Mouse (Mus musculus) heart, embryonic 15.5 days (tissue): ENCODE measurements at regions not wholly inside any gene's neighbourhood (a gene's known extent, or its start where the extent isn't known, plus 50 kb on each side); places are given as distances from the start of the nearest gene placed in this dataset.
A peak's percentile ranks its signal among the peaks of the same experiment; 100 is the strongest.
"Not testable (repeated sequence)": the region's sequence is repeated elsewhere in the genome, so short reads cannot be mapped to it uniquely, and the experiment has no call there.

ENCODE experiments used
- ATAC-seq: fragments of 200-750 bp; cut with Nextera tagmentation; replicated peaks from 2 replicates; pipeline ENCODE4 v1.8.0; 2017; ENCODE audit warnings: low read depth, moderate TSS enrichment; ENCODE audit not compliant: insufficient number of reproducible peaks, insufficient read depth, low FRiP score
- H3K27ac ChIP-seq: fragments of 300-500 bp; sonication (generic); 2 replicates; pipeline ENCODE4 v1.5.1; 2015; ENCODE audit warnings: mild to moderate bottlenecking, inconsistent platforms
- H3K27me3 ChIP-seq: fragments of 300-500 bp; sonication (generic); 2 replicates; pipeline ENCODE4 v1.6.1; 2015; ENCODE audit warnings: inconsistent platforms
- H3K36me3 ChIP-seq: fragments of 300-500 bp; sonication (generic); 2 replicates; pipeline ENCODE4 v1.6.1; 2015; ENCODE audit warnings: mild to moderate bottlenecking, inconsistent platforms
- H3K4me1 ChIP-seq: fragments of 300-500 bp; sonication (generic); replicated peaks from 2 replicates; pipeline ENCODE4 v1.6.1; 2015; ENCODE audit warnings: inconsistent platforms
- H3K4me2 ChIP-seq: fragments of 300-500 bp; sonication (generic); 2 replicates; pipeline ENCODE4 v1.6.1; 2015; ENCODE audit warnings: inconsistent platforms, mild to moderate bottlenecking, moderate library complexity
- H3K4me3 ChIP-seq: fragments of 300-500 bp; sonication (generic); 2 replicates; pipeline ENCODE4 v1.5.1; 2015; ENCODE audit warnings: mild to moderate bottlenecking, inconsistent platforms
- H3K9ac ChIP-seq: fragments of 300-500 bp; sonication (generic); 2 replicates; pipeline ENCODE4 v1.6.1; 2015; ENCODE audit warnings: mild to moderate bottlenecking, inconsistent platforms
- H3K9me3 ChIP-seq: fragments of 300-500 bp; sonication (generic); replicated peaks from 2 replicates; pipeline ENCODE4 v1.6.1; 2016; ENCODE audit warnings: inconsistent platforms
- WGBS: fragments of 180-500 bp; shearing (Covaris S2); methylation state at CpG from one replicate; pipeline ENCODE4 v1.1.7; 2015; ENCODE audit warnings: mixed read lengths; 5-methylcytosine and 5-hydroxymethylcytosine counted together

DNA sequence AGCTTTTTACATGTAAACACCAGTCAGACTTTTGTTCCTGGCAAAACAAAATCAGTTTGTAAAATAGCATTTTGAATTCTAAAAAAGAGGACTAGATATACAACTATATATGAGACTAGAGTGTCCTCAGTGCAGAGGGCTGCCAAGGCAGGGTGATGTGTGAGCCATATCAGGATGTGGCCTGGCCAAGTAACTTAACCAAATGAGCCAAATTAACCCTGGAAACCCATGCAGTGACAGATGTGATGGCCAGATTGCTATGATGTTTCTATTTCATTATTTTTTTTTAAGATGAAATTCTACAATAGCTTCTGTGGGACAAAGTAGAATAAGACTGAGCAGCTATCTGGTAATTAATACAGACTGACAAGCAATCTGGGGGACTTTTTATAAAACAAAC lies 181.8 kb downstream of the Nova1 start:
- no peak overlapping the region for H3K9ac ChIP-seq
- no peak for ATAC-seq
- H3K27me3 ChIP-seq = no peaks in the 10 kb centered on the region
- H3K4me1 ChIP-seq = peaks cover 9% of the 10 kb centered on the region
- H3K4me3 ChIP-seq = no peak overlapping the region
- H3K9me3 ChIP-seq = no peaks in the 10 kb centered on the region
- H3K27ac ChIP-seq = no peak overlapping the region
- no peaks in the 10 kb centered on the region for H3K36me3 ChIP-seq
- no peak overlapping the region for H3K4me2 ChIP-seq

DNA sequence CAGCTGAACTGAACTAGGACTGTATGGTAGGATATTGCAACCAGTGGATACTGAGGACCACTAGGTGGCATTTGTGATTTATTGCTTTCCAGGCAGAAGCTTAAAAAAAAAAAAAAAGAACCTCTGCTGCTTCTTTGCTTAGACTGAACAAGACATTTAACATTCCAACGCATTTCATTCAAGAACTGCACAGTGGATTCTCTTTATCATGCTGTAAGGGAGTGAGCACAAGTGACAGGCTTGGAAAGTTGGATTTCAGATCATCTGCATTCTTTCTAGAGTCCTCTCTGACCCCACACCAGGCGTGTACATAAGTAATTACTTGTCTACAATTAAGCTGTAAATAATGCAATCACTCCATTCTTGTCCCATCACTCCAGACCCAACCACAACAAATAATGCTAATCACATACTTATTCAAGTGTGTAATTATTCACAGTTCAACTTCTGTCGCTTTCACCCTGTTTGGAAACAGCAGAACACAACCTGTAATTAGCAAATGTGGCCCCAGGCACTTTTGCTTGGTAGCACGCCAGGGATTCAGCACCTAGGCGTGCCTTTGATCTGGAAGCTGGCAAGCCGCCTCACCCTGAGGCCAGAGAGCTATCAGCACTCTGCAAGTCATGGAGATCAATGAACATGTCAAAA lies 183.5 kb downstream of the Nova1 start:
- Histone ChIP-seq H3K4me2 (peak overlapping the region; percentile 16), H3K27ac (no peak overlapping the region), H3K9ac (no peak overlapping the region), H3K36me3 (no peaks in the 10 kb centered on the region), H3K4me1 (peaks cover 9% of the 10 kb centered on the region), H3K4me3 (no peak overlapping the region), H3K9me3 (no peaks in the 10 kb centered on the region), H3K27me3 (no peaks in the 10 kb centered on the region)
- no peak for ATAC-seq
- 16% methylated on average over 6 of the region's 6 CpGs for WGBS

DNA sequence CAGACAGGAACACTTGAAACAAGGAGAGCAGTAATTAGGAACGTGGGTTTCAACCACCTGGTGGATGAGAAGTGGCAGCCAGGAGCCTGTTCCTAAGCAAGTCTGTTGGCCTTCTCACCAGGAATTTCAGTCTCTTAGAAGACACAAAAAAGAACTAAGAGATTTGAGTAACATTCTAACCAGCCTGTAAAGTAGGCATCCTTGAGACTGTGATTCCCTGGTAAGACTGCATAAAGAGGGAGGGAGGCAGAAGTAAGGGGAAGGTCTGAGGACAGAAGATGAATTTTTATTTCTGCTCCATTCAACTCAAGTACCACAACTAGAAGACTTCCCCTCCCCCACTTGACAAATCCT lies 184.0 kb downstream of the Nova1 start:
- no peak overlapping the region for H3K4me3 ChIP-seq
- no peaks in the 10 kb centered on the region for H3K9me3 ChIP-seq
- no peak for ATAC-seq
- H3K36me3 ChIP-seq = no peaks in the 10 kb centered on the region
- no peak overlapping the region for H3K4me2 ChIP-seq
- 18% methylated on average over 1 of the region's 1 CpGs for WGBS
- H3K9ac ChIP-seq = no peak overlapping the region
- H3K27me3 ChIP-seq = no peaks in the 10 kb centered on the region
- peaks cover 9% of the 10 kb centered on the region for H3K4me1 ChIP-seq
- no peak overlapping the region for H3K27ac ChIP-seq

DNA sequence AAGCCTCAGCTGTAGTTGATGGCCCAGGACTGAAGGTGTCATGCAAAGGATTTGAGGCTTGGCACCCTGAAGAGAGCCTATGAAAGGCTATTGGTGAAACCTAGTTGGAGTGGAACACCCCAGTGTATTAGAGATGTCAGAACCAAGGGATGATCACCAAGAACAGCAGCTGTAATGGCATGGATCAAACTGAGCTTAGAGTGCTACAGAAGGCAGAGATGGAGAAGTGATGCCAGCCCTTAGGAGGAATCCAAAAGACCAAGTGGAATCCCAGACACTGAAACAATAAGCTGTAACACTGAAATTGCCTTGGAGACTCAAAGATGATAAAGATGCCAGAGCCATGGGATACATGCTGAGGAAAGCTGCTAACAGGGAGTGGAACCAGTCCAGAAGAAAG lies 186.3 kb downstream of the Nova1 start:
- H3K4me2 ChIP-seq, ATAC-seq, H3K4me3 ChIP-seq, H3K4me1 ChIP-seq, H3K27me3 ChIP-seq, H3K27ac ChIP-seq, H3K36me3 ChIP-seq, H3K9ac ChIP-seq, H3K9me3 ChIP-seq: not testable (repeated sequence)

DNA sequence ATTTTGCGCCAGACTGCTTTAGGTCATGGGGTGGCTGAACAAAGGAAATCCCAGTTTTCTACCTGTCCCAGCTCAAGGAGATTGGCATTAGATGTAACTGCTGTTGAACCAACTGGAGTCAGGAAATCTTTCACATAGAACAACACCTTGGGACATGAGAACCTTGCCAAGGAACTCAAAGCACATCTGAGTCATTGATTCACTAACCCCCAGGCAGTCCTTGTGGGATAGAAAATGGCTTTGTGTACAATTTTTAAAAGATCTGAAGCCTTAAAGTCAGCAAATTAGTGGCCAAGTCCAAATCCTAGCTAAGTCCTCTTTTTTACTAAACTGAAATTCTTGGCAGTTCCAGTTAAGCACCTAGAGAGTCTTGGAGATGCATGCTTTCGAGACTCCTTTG lies 191.4 kb downstream of the Nova1 start:
- H3K27me3 ChIP-seq = no peaks in the 10 kb centered on the region
- H3K9ac ChIP-seq = no peak overlapping the region
- H3K9me3 ChIP-seq = no peaks in the 10 kb centered on the region
- no peaks in the 10 kb centered on the region for H3K36me3 ChIP-seq
- ATAC-seq = no peak
- H3K4me2 ChIP-seq = no peak overlapping the region
- H3K27ac ChIP-seq = no peak overlapping the region
- 78% methylated on average over 2 of the region's 2 CpGs for WGBS
- no peaks in the 10 kb centered on the region for H3K4me1 ChIP-seq
- no peak overlapping the region for H3K4me3 ChIP-seq

DNA sequence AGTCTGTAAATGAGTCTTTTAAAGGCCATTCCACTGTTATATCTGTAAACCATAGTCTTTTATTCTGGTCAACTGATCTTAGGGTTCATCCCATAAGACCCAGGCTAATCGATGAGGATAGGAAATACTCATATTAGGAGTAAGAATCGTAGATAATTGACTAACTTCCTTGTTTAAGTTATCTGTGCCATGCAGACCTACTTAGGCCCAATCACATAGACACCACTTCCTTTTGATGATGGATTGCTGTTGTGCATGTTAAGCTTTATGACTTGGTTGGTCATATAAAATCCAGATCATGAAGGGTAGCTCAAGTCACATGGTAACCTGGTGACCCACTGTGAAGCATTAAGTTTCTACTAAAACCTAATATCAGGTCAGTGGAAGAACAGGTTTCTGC lies 207.3 kb downstream of the Nova1 start:
- Histone ChIP-seq H3K4me3 (no peak overlapping the region), H3K27me3 (no peaks in the 10 kb centered on the region), H3K27ac (no peak overlapping the region), H3K4me1 (no peaks in the 10 kb centered on the region), H3K9me3 (no peaks in the 10 kb centered on the region), H3K4me2 (no peak overlapping the region), H3K36me3 (no peaks in the 10 kb centered on the region), H3K9ac (no peak overlapping the region)
- no peak for ATAC-seq
- WGBS = 70% methylated on average over 2 of the region's 2 CpGs

DNA sequence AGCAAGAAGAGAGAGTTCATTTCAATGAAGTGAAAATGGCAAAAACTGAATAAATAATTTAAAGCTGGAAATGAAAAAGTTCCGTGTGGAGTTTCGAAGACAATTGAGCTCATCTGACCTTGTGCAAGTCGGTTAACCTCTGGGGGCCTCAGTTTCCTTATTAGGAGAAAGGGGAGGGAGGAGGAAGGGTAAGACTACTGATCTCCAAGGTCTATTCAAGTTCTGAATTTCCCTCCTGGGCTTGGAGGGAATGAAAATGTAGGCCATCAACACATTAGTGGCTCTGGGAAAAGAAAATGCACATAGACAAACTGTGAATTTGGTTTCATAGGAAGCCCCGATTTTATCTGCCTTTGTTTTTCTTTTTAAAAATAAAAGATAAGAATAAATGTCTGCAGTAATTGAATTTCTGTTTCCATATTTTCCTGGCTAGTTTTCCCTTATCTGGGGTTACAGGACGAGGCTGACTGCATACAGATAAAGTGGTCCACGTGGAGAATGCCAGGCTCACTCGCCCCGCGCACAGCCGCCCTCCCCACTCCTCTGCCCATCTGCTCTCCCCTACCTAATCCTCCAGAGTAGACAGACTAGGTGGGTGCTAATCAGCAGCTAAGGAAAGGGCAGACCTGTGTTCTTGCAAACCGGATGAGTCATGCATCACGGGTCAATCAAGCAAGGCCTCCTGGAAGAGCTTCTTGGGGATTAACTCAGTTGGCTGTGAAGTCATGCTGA lies 209.0 kb downstream of the Nova1 start:
- no peaks in the 10 kb centered on the region for H3K9me3 ChIP-seq
- no peaks in the 10 kb centered on the region for H3K4me1 ChIP-seq
- no peak overlapping the region for H3K27ac ChIP-seq
- 34% methylated on average over 12 of the region's 12 CpGs for WGBS
- ATAC-seq = no peak
- no peak overlapping the region for H3K4me3 ChIP-seq
- no peak overlapping the region for H3K9ac ChIP-seq
- H3K4me2 ChIP-seq = no peak overlapping the region
- H3K27me3 ChIP-seq = no peaks in the 10 kb centered on the region
- no peaks in the 10 kb centered on the region for H3K36me3 ChIP-seq

DNA sequence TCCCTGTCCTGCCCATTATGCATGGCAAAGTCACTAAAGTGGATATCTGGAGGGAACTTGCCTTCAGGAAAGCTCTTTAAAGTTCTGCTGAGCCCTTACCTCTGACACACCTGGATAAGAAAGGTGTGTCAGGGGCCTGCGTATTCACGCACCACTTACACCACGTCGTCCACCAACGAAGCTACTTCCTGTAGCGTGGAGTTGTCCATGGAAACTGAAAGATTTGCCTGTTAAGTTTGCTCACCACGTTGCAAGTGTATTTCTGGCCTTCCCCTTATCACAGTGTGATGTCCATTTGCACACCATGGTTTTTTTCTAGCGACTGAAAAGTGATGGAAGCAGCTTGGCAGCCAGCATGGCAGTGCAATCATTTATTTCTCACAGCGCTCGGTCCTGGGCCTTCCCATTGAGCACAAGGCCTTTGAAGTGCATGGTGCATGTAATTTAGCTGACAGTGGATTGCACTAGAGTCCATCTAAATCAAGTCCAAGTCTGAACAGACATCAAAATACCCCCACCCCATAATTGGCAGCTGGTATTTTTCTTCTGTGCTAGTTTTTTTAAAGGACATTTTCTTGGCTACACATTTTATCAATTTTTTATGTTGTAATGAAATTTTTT lies 210.3 kb downstream of the Nova1 start:
- Histone ChIP-seq H3K4me2 (no peak overlapping the region), H3K36me3 (no peaks in the 10 kb centered on the region), H3K9me3 (no peaks in the 10 kb centered on the region), H3K4me3 (no peak overlapping the region), H3K27me3 (no peaks in the 10 kb centered on the region), H3K27ac (no peak overlapping the region), H3K4me1 (no peaks in the 10 kb centered on the region), H3K9ac (no peak overlapping the region)
- 78% methylated on average over 10 of the region's 10 CpGs for WGBS
- no peak for ATAC-seq

DNA sequence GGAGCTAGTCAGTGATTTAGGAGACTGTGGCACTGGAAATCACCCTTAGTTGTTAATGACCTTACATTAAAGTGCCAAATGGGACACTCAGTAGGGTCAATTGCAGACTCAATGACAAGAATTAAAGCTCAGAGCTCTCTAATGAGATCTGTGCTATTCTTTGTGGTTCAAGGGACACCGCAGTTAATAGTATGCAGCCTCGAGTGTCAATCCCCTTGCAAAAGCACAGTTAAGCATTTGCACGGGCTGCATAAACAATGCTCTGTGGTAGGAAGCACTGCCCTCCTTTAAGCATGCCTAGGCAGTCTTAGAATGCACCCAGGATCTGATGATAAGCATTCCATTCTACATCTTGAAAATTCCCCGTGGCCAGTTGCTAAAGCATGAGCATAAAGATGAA lies 221.5 kb downstream of the Nova1 start:
- ATAC-seq = no peak
- no peaks in the 10 kb centered on the region for H3K36me3 ChIP-seq
- 18% methylated on average over 4 of the region's 4 CpGs for WGBS
- no peak overlapping the region for H3K9ac ChIP-seq
- H3K4me2 ChIP-seq = no peak overlapping the region
- no peak overlapping the region for H3K27ac ChIP-seq
- no peaks in the 10 kb centered on the region for H3K4me1 ChIP-seq
- H3K9me3 ChIP-seq = no peaks in the 10 kb centered on the region
- no peaks in the 10 kb centered on the region for H3K27me3 ChIP-seq
- no peak overlapping the region for H3K4me3 ChIP-seq

DNA sequence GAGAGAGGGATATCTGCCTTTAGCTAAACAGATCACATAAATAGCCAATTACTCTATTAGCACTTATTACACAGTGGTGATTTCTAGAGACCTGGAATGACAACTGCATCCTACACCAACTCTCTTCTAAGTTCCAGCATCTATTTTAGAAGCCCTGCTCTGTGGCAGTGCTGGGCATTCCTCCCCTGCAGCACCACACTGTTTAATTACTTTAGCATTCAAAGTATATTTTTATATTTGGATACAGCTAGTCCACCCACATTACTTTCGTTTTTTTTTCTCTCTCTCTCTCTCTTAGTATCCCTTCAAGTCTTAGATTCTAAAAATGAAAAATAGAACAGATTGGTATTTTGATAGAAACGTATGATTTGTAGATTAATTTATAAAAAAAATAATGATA lies 250.1 kb downstream of the Nova1 start:
- H3K4me3 ChIP-seq = no peak overlapping the region
- H3K9me3 ChIP-seq = no peaks in the 10 kb centered on the region
- H3K9ac ChIP-seq = no peak overlapping the region
- no peaks in the 10 kb centered on the region for H3K4me1 ChIP-seq
- H3K36me3 ChIP-seq = no peaks in the 10 kb centered on the region
- no peak overlapping the region for H3K27ac ChIP-seq
- no peak for ATAC-seq
- 66% methylated on average over 2 of the region's 2 CpGs for WGBS
- H3K27me3 ChIP-seq = no peaks in the 10 kb centered on the region
- no peak overlapping the region for H3K4me2 ChIP-seq

DNA sequence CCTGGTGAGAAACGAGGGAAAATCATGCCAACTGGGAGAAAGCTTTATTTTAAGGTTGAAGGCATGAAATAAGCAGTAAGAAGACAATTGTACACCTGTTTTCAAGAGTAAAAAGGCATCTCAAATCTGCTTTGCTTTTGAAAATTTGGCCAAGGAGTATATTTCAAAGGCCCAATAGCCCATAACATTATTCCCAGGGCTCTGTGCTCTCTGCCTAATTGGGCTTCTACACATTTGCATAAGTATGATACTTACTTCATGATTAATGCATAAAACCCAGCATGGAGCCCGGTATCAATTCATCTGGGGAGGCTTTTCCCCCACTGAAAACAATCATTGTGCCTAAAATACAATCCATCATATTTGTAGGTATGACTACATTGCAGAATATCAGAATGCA lies 252.4 kb downstream of the Nova1 start:
- Histone ChIP-seq H3K9me3 (no peaks in the 10 kb centered on the region), H3K27me3 (no peaks in the 10 kb centered on the region), H3K36me3 (no peaks in the 10 kb centered on the region), H3K9ac (no peak overlapping the region), H3K27ac (no peak overlapping the region), H3K4me1 (no peaks in the 10 kb centered on the region), H3K4me2 (no peak overlapping the region), H3K4me3 (no peak overlapping the region)
- ATAC-seq = no peak
- 52% methylated on average over 2 of the region's 2 CpGs for WGBS

DNA sequence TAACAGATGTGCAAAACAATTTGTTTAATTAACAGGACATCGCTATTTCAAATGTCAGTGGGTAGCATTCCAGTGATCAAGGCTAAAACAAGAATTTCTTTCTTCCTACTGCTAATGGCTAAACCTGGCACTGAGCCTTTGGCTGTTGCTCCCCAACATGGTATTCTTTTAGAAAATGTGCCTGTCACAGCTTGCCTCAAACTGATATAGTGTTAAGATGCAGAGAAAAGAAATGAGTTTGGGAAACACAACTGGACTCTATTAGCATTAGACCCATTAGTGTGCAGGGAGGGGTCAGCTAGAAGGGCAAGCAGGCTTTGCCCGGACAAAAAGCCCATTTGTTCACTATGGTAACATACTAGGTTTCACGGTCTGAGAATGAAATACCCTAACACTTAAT lies 297.8 kb downstream of the Nova1 start:
- no peak for ATAC-seq
- H3K9me3 ChIP-seq = no peaks in the 10 kb centered on the region
- no peaks in the 10 kb centered on the region for H3K4me1 ChIP-seq
- no peak overlapping the region for H3K27ac ChIP-seq
- H3K27me3 ChIP-seq = no peaks in the 10 kb centered on the region
- H3K4me2 ChIP-seq = no peak overlapping the region
- H3K4me3 ChIP-seq = no peak overlapping the region
- no peak overlapping the region for H3K9ac ChIP-seq
- H3K36me3 ChIP-seq = no peaks in the 10 kb centered on the region
- WGBS = 69% methylated on average over 3 of the region's 3 CpGs
